In genomic region chr10:56482156-56482716, GRCm38 (mm10) we compare ENCODE assay signal across 22 mouse cellular contexts.
DNase-seq lines count a peak whose midpoint lies in the region; ATAC-seq and TF ChIP-seq lines count a peak whose summit lies in the region.
"Had no signal": no experiment of that assay in that cellular context is flagged by ENCODE, and none has a peak within 500 bp of the region (broad histone marks: within the 10 kb centered on the region; RNA-seq: fewer than 3 reads in every experiment).

No protein-coding gene starts in this region.

- peak; percentile 65 for TF ChIP-seq EP300 in CH12.LX (IDR thresholded peaks at IDR 0.05; ENCODE audit: low read length)

- TF ChIP-seq RAD21 in CH12.LX (IDR thresholded peaks at IDR 0.05; ENCODE audit: low read depth, low read length) = no peak

- H3K27ac ChIP-seq in CH12.LX (ENCODE audit: insufficient read depth, low read depth) = no peak overlapping the region; the same call in 1 of the 2 replicates
- H3K27ac ChIP-seq: forebrain, embryonic 10.5 days; gastrocnemius, adult 2 months; heart, embryonic 15.5 days; hindbrain, embryonic 14.5 days; kidney, postnatal 0 days; left cerebral cortex, adult 2 months had no signal

- no peak for ATAC-seq in megakaryocyte, adult 5-6 weeks (ENCODE audit: poor library complexity, severe bottlenecking)
- ATAC-seq in megakaryocyte progenitor cell, adult 5-6 weeks (replicated peaks; ENCODE audit: poor library complexity) = peak; percentile 85
- ATAC-seq: inflammation-experienced regulatory T-cells, adult 6 months had no signal

- TF ChIP-seq POLR2A in CH12.LX (IDR thresholded peaks at IDR 0.05; ENCODE audit: low read depth, low read length) = no peak

- dilution Hi-C loops in CH12.LX (cut with MboI; ENCODE audit: extremely low pct_ligation_motif_present, extremely low pct_unique_long_range_greater_than_20kb, low sequenced_read_pairs) = no loop called here

- peak; percentile 77 for DNase-seq in CH12.LX (ENCODE audit: extremely low read depth)
- peak; percentile 9 for DNase-seq in c-Kit-positive CD71-negative TER-119-negative erythroid progenitor cells, embryonic 14.5 days (ENCODE audit: low read depth)
- no peak for DNase-seq in kidney, adult 9 months
- no peak for DNase-seq in urinary bladder, postnatal 36 days (ENCODE audit: low spot score in 2 of 2)
- DNase-seq: adrenal gland, postnatal 36 days; cerebellum, adult 11-12 months; cerebellum, postnatal 10 days; gastrocnemius, adult 2 months; heart, postnatal 36 days; kidney, adult 18-20 months; left cerebral cortex, postnatal 4 days; thymus, postnatal 36 days had no signal

- in situ Hi-C loops in CH12.LX (cut with MboI; ENCODE audit: low pct_ligation_motif_present, low pct_unique_long_range_greater_than_20kb, low sequenced_read_pairs) = loop anchor here (10.0 kb wide), 1 partner anchor 97 kb away; no protein-coding TSS in a partner anchor

- H3K79me2 ChIP-seq in CH12.LX (replicated peaks; ENCODE audit: control insufficient read depth, extremely low read depth, insufficient read depth, poor library complexity, severe bottlenecking) = no peaks in the 10 kb centered on the region

- peak overlapping the region; percentile 63 for H3K9ac ChIP-seq in CH12.LX (ENCODE audit: insufficient read depth, low read depth)
- H3K9ac ChIP-seq: heart, embryonic 15.5 days; hindbrain, embryonic 14.5 days; limb, embryonic 15.5 days had no signal

- H3K27me3 ChIP-seq in megakaryocyte, embryonic 14.5 days (replicated peaks) = no peaks in the 10 kb centered on the region
- H3K27me3 ChIP-seq in CH12.LX (replicated peaks) = no peaks in the 10 kb centered on the region
- H3K27me3 ChIP-seq: heart, embryonic 15.5 days; limb, embryonic 15.5 days had no signal

- H3K4me2 ChIP-seq in CH12.LX (ENCODE audit: insufficient read depth, low read depth, poor library complexity, severe bottlenecking) = peak overlapping the region; percentile 2; the same call in 1 of the 2 replicates
- H3K4me2 ChIP-seq: heart, embryonic 15.5 days; hindbrain, embryonic 14.5 days; limb, embryonic 15.5 days had no signal

- H3K4me1 ChIP-seq in megakaryocyte, embryonic 14.5 days = peaks cover 25% of the 10 kb centered on the region
- peaks cover 6 to 42% of the 10 kb centered on the region in 2 experiments; a peak in 3 of 4 replicates for H3K4me1 ChIP-seq in CH12.LX (ENCODE audit: control insufficient read depth in 1 of 2, insufficient read depth in 2 of 2)
- H3K4me1 ChIP-seq: forebrain, embryonic 10.5 days had no signal

- H3K4me3 ChIP-seq in megakaryocyte, embryonic 14.5 days (replicated peaks) = peak overlapping the region; percentile 74
- no peak overlapping the region for H3K4me3 ChIP-seq in CH12.LX (replicated peaks in 1 of 3; ENCODE audit: low read depth in 2 of 3, low read length in 2 of 3, poor library complexity in 1 of 3)
- H3K4me3 ChIP-seq: forebrain, embryonic 10.5 days; gastrocnemius, adult 2 months; heart, embryonic 15.5 days; left cerebral cortex, adult 2 months; limb, embryonic 15.5 days had no signal

- no peak for TF ChIP-seq CTCF in CH12.LX (conservative IDR thresholded peaks at IDR 0.05 in 1 of 2, IDR thresholded peaks at IDR 0.05 in 1 of 2; ENCODE audit: low read depth in 2 of 2, low read length in 2 of 2)

- no peaks in the 10 kb centered on the region for H3K36me3 ChIP-seq in megakaryocyte, embryonic 14.5 days (replicated peaks; ENCODE audit: low read length)
- H3K36me3 ChIP-seq in CH12.LX (replicated peaks in 1 of 2; ENCODE audit: control insufficient read depth in 1 of 2, insufficient read depth in 1 of 2, low read length in 1 of 2) = no peaks in the 10 kb centered on the region
- H3K36me3 ChIP-seq: forebrain, embryonic 10.5 days; heart, embryonic 15.5 days; limb, embryonic 15.5 days had no signal

- H3K9me3 ChIP-seq in megakaryocyte, embryonic 14.5 days = no peaks in the 10 kb centered on the region
- no peaks in the 10 kb centered on the region for H3K9me3 ChIP-seq in CH12.LX (replicated peaks; ENCODE audit: low read length)
- H3K9me3 ChIP-seq: forebrain, embryonic 10.5 days; heart, embryonic 15.5 days; limb, embryonic 15.5 days had no signal

TF ChIP-seq in CH12.LX, 34 proteins besides CTCF, POLR2A, EP300 and RAD21:
- TF ChIP-seq IRF4 (IDR thresholded peaks at IDR 0.05; ENCODE audit: low read depth, low read length) (peak; percentile 24; the same call in 1 of the 2 replicates), JUN (IDR thresholded peaks at IDR 0.05; ENCODE audit: insufficient read depth, low read depth, low read length) (no peak), ZC3H11A (IDR thresholded peaks at IDR 0.05; ENCODE audit: low read depth, low read length) (no peak), MEF2A (IDR thresholded peaks at IDR 0.05; ENCODE audit: borderline replicate concordance, low read depth, low read length) (no peak), USF2 (conservative IDR thresholded peaks at IDR 0.05; ENCODE audit: low read depth, low read length) (no peak), KAT2A (IDR thresholded peaks at IDR 0.05; ENCODE audit: insufficient replicate concordance, low read length) (no peak), POLR2AphosphoS2 (IDR thresholded peaks at IDR 0.05; ENCODE audit: low read depth, low read length) (no peak), BHLHE40 (IDR thresholded peaks at IDR 0.05; ENCODE audit: low read depth, low read length) (peak; percentile 64), SIN3A (IDR thresholded peaks at IDR 0.05; ENCODE audit: low read length) (0 out of 2 replicates have a peak, but pooled peaks have one; percentile 36), NRF1 (IDR thresholded peaks at IDR 0.05; ENCODE audit: low read depth, low read length) (no peak), PAX5 (IDR thresholded peaks at IDR 0.05; ENCODE audit: low read length) (no peak), ZNF384 (IDR thresholded peaks at IDR 0.05; ENCODE audit: low read depth, low read length) (peak; percentile 65), NELFE (IDR thresholded peaks at IDR 0.05; ENCODE audit: low read depth, low read length) (0 out of 2 replicates have a peak, but pooled peaks have one; percentile 30), MXI1 (IDR thresholded peaks at IDR 0.05; ENCODE audit: low read depth, low read length) (no peak), HCFC1 (IDR thresholded peaks at IDR 0.05; ENCODE audit: low read depth, low read length) (peak; percentile 35; the same call in 1 of the 2 replicates), ZMIZ1 (IDR thresholded peaks at IDR 0.05; ENCODE audit: low read depth, low read length) (no peak), MYC (IDR thresholded peaks at IDR 0.05; ENCODE audit: low read depth, low read length) (no peak), CHD2 (IDR thresholded peaks at IDR 0.05; ENCODE audit: low read length) (no peak), CHD1 (IDR thresholded peaks at IDR 0.05; ENCODE audit: low read depth, low read length) (peak; percentile 78; the same call in 1 of the 2 replicates), GABPA (IDR thresholded peaks at IDR 0.05; ENCODE audit: insufficient replicate concordance, low read depth, low read length) (no peak), ETS1 (conservative IDR thresholded peaks at IDR 0.05; ENCODE audit: low read depth, low read length) (peak; percentile 86), UBTF (IDR thresholded peaks at IDR 0.05; ENCODE audit: low read depth, low read length) (no peak), MAZ (IDR thresholded peaks at IDR 0.05; ENCODE audit: low read depth, low read length) (no peak), E2F4 (IDR thresholded peaks at IDR 0.05; ENCODE audit: insufficient replicate concordance, low read depth, low read length) (no peak), JUND (conservative IDR thresholded peaks at IDR 0.05; ENCODE audit: low read depth, low read length) (no peak), TBP (conservative IDR thresholded peaks at IDR 0.05; ENCODE audit: low read depth, low read length) (no peak), SMC3 (IDR thresholded peaks at IDR 0.05; ENCODE audit: low read depth, low read length) (no peak), MAX (IDR thresholded peaks at IDR 0.05; ENCODE audit: low read length) (no peak), RCOR1 (conservative IDR thresholded peaks at IDR 0.05; ENCODE audit: low read depth, low read length) (no peak), ELF1 (IDR thresholded peaks at IDR 0.05; ENCODE audit: low read depth, low read length) (no peak), MAFK (IDR thresholded peaks at IDR 0.05; ENCODE audit: insufficient replicate concordance, low read length) (peak; percentile 92), ZKSCAN1 (IDR thresholded peaks at IDR 0.05; ENCODE audit: borderline replicate concordance, low read depth, low read length) (no peak), TCF12 (IDR thresholded peaks at IDR 0.05; ENCODE audit: low read depth, low read length) (no peak), USF1 (IDR thresholded peaks at IDR 0.05; ENCODE audit: low read depth, low read length) (no peak)

Comparison
In these comparisons a context has a peak if more than half of its experiments do, and no peak if none do; other contexts are left out.
1. DNase-seq: peak in CH12.LX (single experiment) and c-Kit-positive CD71-negative TER-119-negative erythroid progenitor cells, embryonic 14.5 days (single experiment); none in kidney, adult 9 months (single experiment) and urinary bladder, postnatal 36 days (0 of 2).